Mouse (Mus musculus) heart, embryonic 16.5 days (tissue): ENCODE results near the gene Hyal1. TPM values are rescaled to one million over a fixed set of nuclear protein-coding genes. Genes with fewer than 3 reads are reported as not detected.

Experiments
- ATAC-seq: fragments of 200-750 bp; cut with Nextera tagmentation; replicated peaks from 2 replicates; pipeline ENCODE4 v1.8.0; 2017; ENCODE audit warnings: moderate number of reproducible peaks; ENCODE audit not compliant: insufficient read depth, low FRiP score; ENCODE audit errors: extremely low read depth
- H3K27ac ChIP-seq: fragments of 300-500 bp; sonication (generic); 2 replicates; pipeline ENCODE4 v1.5.1; 2014; ENCODE audit warnings: mild to moderate bottlenecking, low read length, control low read depth, moderate library complexity
- H3K27me3 ChIP-seq: fragments of 300-500 bp; sonication (generic); 2 replicates; pipeline ENCODE4 v1.6.1; 2014; ENCODE audit warnings: low read length, mixed read lengths; ENCODE audit not compliant: control insufficient read depth, insufficient read depth
- H3K36me3 ChIP-seq: fragments of 300-500 bp; sonication (generic); 2 replicates; pipeline ENCODE4 v1.6.1; 2014; ENCODE audit not compliant: control insufficient read depth, insufficient read depth
- H3K4me1 ChIP-seq: fragments of 300-500 bp; sonication (generic); 2 replicates; pipeline ENCODE4 v1.6.1; 2014; ENCODE audit warnings: low read length, mixed read lengths; ENCODE audit not compliant: control insufficient read depth, insufficient read depth
- H3K4me2 ChIP-seq: fragments of 300-500 bp; sonication (generic); 2 replicates; pipeline ENCODE4 v1.6.1; 2014; ENCODE audit warnings: low read depth, mild to moderate bottlenecking, control low read depth, low read length
- H3K4me3 ChIP-seq: fragments of 300-500 bp; sonication (generic); 2 replicates; pipeline ENCODE4 v1.5.1; 2014; ENCODE audit warnings: mild to moderate bottlenecking, control low read depth, low read length
- H3K9ac ChIP-seq: fragments of 300-500 bp; sonication (generic); 2 replicates; pipeline ENCODE4 v1.6.1; 2014; ENCODE audit warnings: low read length, control low read depth
- H3K9me3 ChIP-seq: fragments of 300-500 bp; sonication (generic); replicated peaks from 2 replicates; pipeline ENCODE4 v1.6.1; 2016; ENCODE audit warnings: low read length; ENCODE audit not compliant: control insufficient read depth
- WGBS: fragments of 180-500 bp; shearing (Covaris S2); extraction: QIAGEN DNeasy Blood & Tissue Kit; methylation state at CpG from one replicate; pipeline ENCODE4 v1.1.7; 2014; 5-methylcytosine and 5-hydroxymethylcytosine counted together
- polyA plus RNA-seq: library from polyadenylated mRNA; unstranded; fragments of >200 nt; fragmentation: Nextera tagmentation; extraction: Ambion mirVana; gene quantifications from 2 replicates; pipeline ENCODE4 v1.2.1, GENCODE M21; 2015

The Hyal1 gene
- polyA plus RNA-seq, 1 experiment from 2014 or later = 8.4 TPM

GRCm38 (mm10) chr9:107586504-107586903 is 9.8 kb downstream of the Hyal1 start:
- Histone ChIP-seq H3K4me3 (no peak overlapping the region), H3K36me3 (peaks cover 11% of the 10 kb centered on the region), H3K9ac (no peak overlapping the region), H3K27ac (no peak overlapping the region), H3K9me3 (no peaks in the 10 kb centered on the region), H3K4me2 (no peak overlapping the region), H3K4me1 (peaks cover 40% of the 10 kb centered on the region), H3K27me3 (no peaks in the 10 kb centered on the region)
- no peak for ATAC-seq
- 85% methylated on average over 5 of the region's 5 CpGs for WGBS

GRCm38 (mm10) chr9:107586974-107587832 is 10.5 kb downstream of the Hyal1 start, which contains the start of gene Ifrd2:
TSS of gene Ifrd2 (plus strand) at chr9:107587642.
- Histone ChIP-seq H3K27me3 (no peaks in the 10 kb centered on the region), H3K4me3 (peak within 1 kb of the TSS; percentile 69), H3K9me3 (no peaks in the 10 kb centered on the region), H3K27ac (peak within 1 kb of the TSS; percentile 62), H3K4me1 (peaks cover 36% of the 10 kb centered on the region), H3K36me3 (peaks cover 18% of the 10 kb centered on the region), H3K4me2 (peak within 1 kb of the TSS; percentile 69), H3K9ac (peak within 1 kb of the TSS; percentile 75)
- WGBS = 10% methylated on average over 46 of the region's 46 CpGs
- ATAC-seq = peak; percentile 96

GRCm38 (mm10) chr9:107587833-107588639 is 11.3 kb downstream of the Hyal1 start:
- H3K36me3 ChIP-seq = peaks cover 20% of the 10 kb centered on the region
- H3K9ac ChIP-seq = peak overlapping the region; percentile 75
- H3K4me3 ChIP-seq = peak overlapping the region; percentile 69
- under 1% methylated on average over 33 of the region's 33 CpGs for WGBS
- H3K27ac ChIP-seq = peak overlapping the region; percentile 62
- H3K4me1 ChIP-seq = peaks cover 44% of the 10 kb centered on the region
- H3K27me3 ChIP-seq = no peaks in the 10 kb centered on the region
- no peak; the same call in 1 of the 2 replicates for ATAC-seq
- peak overlapping the region; percentile 69 for H3K4me2 ChIP-seq
- H3K9me3 ChIP-seq = no peaks in the 10 kb centered on the region

- Histone ChIP-seq H3K9me3 (no peaks in the 10 kb centered on the region), H3K4me3 (peak overlapping the region; percentile 12; the same call in 1 of the 2 replicates), H3K4me1 (peaks cover 58% of the 10 kb centered on the region), H3K36me3 (peaks cover 28% of the 10 kb centered on the region), H3K9ac (peak overlapping the region; percentile 51), H3K27me3 (no peaks in the 10 kb centered on the region), H3K4me2 (peak overlapping the region; percentile 44), H3K27ac (peak overlapping the region; percentile 73)
- no peak for ATAC-seq
- 62% methylated on average over 25 of the region's 25 CpGs for WGBS
These were observed 13.5 kb downstream of the Hyal1 start for GRCm38 (mm10) chr9:107590058-107590772.

- H3K27ac ChIP-seq = no peak overlapping the region; the same call in 1 of the 2 replicates
- 89% methylated on average over 6 of the region's 6 CpGs for WGBS
These were observed 14.0 kb downstream of the Hyal1 start for GRCm38 (mm10) chr9:107590773-107591060.

GRCm38 (mm10) chr9:107593101-107593976 is 16.6 kb downstream of the Hyal1 start:
- WGBS = 75% methylated on average over 11 of the region's 11 CpGs
- Histone ChIP-seq H3K27ac (peak overlapping the region; percentile 87), H3K9me3 (no peaks in the 10 kb centered on the region), H3K4me2 (peak overlapping the region; percentile 9; the same call in 1 of the 2 replicates), H3K36me3 (peaks cover 28% of the 10 kb centered on the region), H3K4me1 (peaks cover 62% of the 10 kb centered on the region), H3K27me3 (no peaks in the 10 kb centered on the region), H3K4me3 (no peak overlapping the region), H3K9ac (peak overlapping the region; percentile 50)
- ATAC-seq = 0 out of 2 replicates have a peak, but pooled peaks have one; percentile 24

More at GRCm38 (mm10) chr9:107590773-107591060, 14.0 kb downstream of the Hyal1 start:
- Histone ChIP-seq H3K4me3 (no peak overlapping the region), H3K27me3 (no peaks in the 10 kb centered on the region), H3K4me2 (peak overlapping the region; percentile 44; the same call in 1 of the 2 replicates), H3K36me3 (peaks cover 28% of the 10 kb centered on the region), H3K4me1 (peaks cover 58% of the 10 kb centered on the region), H3K9me3 (no peaks in the 10 kb centered on the region), H3K9ac (no peak overlapping the region)
- ATAC-seq = no peak

- Histone ChIP-seq H3K36me3 (peaks cover 28% of the 10 kb centered on the region), H3K4me1 (peaks cover 51% of the 10 kb centered on the region), H3K9ac (peak overlapping the region; percentile 16; the same call in 1 of the 2 replicates), H3K4me2 (no peak overlapping the region), H3K4me3 (no peak overlapping the region), H3K27me3 (no peaks in the 10 kb centered on the region), H3K9me3 (no peaks in the 10 kb centered on the region), H3K27ac (peak overlapping the region; percentile 37; the same call in 1 of the 2 replicates)
- WGBS = 78% methylated on average over 8 of the region's 8 CpGs
- ATAC-seq = no peak
These were observed 17.7 kb downstream of the Hyal1 start for GRCm38 (mm10) chr9:107594281-107595062.
